Mouse (Mus musculus) heart, embryonic 13.5 days (tissue): Measurements from ENCODE around the gene Ube2q2. TPM values are rescaled to one million over a fixed set of nuclear protein-coding genes. Genes with fewer than 3 reads are reported as not detected.

ENCODE experiments used
- ATAC-seq: fragments of 200-750 bp; cut with Nextera tagmentation; 2 replicates; pipeline ENCODE4 v1.8.0; 2017; ENCODE audit warnings: moderate TSS enrichment; ENCODE audit not compliant: insufficient number of reproducible peaks, low FRiP score, low TSS enrichment; ENCODE audit errors: extremely low read depth
- H3K27ac ChIP-seq: fragments of 300-500 bp; sonication (generic); replicated peaks from 2 replicates; pipeline ENCODE4 v1.5.1; 2015; ENCODE audit warnings: moderate library complexity, mild to moderate bottlenecking, inconsistent platforms
- H3K27me3 ChIP-seq: fragments of 300-500 bp; sonication (generic); replicated peaks from 2 replicates; pipeline ENCODE4 v1.6.1; 2015; ENCODE audit warnings: mild to moderate bottlenecking, inconsistent platforms
- H3K36me3 ChIP-seq: fragments of 300-500 bp; sonication (generic); 2 replicates; pipeline ENCODE4 v1.6.1; 2015; ENCODE audit warnings: mild to moderate bottlenecking, inconsistent platforms
- H3K4me1 ChIP-seq: fragments of 300-500 bp; sonication (generic); 2 replicates; pipeline ENCODE4 v1.6.1; 2015; ENCODE audit warnings: inconsistent platforms
- H3K4me2 ChIP-seq: fragments of 300-500 bp; sonication (generic); 2 replicates; pipeline ENCODE4 v1.6.1; 2015; ENCODE audit warnings: inconsistent platforms, mild to moderate bottlenecking, moderate library complexity
- H3K4me3 ChIP-seq: fragments of 300-500 bp; sonication (generic); 2 replicates; pipeline ENCODE4 v1.5.1; 2015; ENCODE audit warnings: moderate library complexity, mild to moderate bottlenecking, inconsistent platforms
- H3K9ac ChIP-seq: fragments of 300-500 bp; sonication (generic); 2 replicates; pipeline ENCODE4 v1.6.1; 2015; ENCODE audit warnings: inconsistent platforms, mild to moderate bottlenecking, moderate library complexity
- H3K9me3 ChIP-seq: fragments of 300-500 bp; sonication (generic); 2 replicates; pipeline ENCODE4 v1.6.1; 2016; ENCODE audit warnings: inconsistent platforms
- WGBS: fragments of 180-500 bp; shearing (Covaris S2); methylation state at CpG from one replicate; pipeline ENCODE4 v1.1.7; 2015; ENCODE audit warnings: mixed read lengths; 5-methylcytosine and 5-hydroxymethylcytosine counted together
- polyA plus RNA-seq: library from polyadenylated mRNA; unstranded; fragments of >200 nt; fragmentation: Nextera tagmentation; extraction: Ambion mirVana; gene quantifications from 2 replicates; pipeline ENCODE4 v1.2.1, GENCODE M21; 2015

Gene Ube2q2
- polyA plus RNA-seq, 1 experiment from 2014 or later: 26.2 TPM

DNA sequence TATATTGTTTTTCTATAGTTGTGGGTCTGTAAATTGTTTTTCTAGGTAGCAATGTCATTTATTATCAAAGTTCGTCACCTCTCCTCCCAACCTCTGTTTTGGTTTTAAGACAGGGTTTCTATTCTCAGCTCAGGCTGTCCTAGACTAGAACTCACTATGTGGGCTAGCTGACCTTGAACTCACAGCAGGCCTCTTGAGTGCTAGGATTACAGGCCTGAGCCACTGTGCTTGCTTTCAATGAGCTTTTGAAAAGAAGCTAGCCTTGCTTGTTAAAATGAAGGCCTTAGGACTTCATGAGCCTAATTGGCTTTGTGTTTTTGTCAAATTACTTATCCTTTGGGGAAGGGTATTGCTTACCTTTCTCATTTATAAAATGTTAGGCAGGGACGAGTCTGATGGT is 25.6 kb downstream of the Ube2q2 start:
- no peak overlapping the region for H3K27ac ChIP-seq

DNA sequence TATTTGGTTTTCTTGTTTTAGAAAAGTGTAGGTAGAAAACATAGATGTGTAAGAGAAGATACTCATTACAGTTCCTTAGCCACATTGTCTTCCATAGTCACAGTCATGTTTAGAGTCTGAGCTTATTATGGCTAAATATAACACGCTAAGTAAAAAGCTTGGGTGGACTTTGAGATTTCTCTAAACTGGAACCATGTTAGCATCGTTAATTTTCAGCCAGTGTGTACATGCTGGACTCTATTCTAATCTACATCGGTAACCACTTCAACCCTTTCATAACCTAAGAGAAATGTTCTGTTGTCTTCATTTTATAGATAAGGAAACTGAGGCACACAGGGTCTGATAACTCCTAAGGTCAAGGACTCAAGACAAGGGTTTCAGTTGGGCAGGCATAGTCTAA is 47.2 kb downstream of the Ube2q2 start:
- no peak overlapping the region for H3K27ac ChIP-seq
- no peak overlapping the region for H3K4me2 ChIP-seq
- H3K4me1 ChIP-seq: peaks cover 8% of the 10 kb centered on the region
- H3K9me3 ChIP-seq: no peaks in the 10 kb centered on the region
- ATAC-seq: no peak
- WGBS: 85% methylated on average over 3 of the region's 3 CpGs
- no peak overlapping the region for H3K9ac ChIP-seq
- H3K36me3 ChIP-seq: peaks cover 42% of the 10 kb centered on the region
- H3K27me3 ChIP-seq: no peaks in the 10 kb centered on the region
- no peak overlapping the region for H3K4me3 ChIP-seq

More for the DNA sequence above, 25.6 kb downstream of the Ube2q2 start:
- H3K36me3 ChIP-seq: peaks cover 32% of the 10 kb centered on the region
- peaks cover 20% of the 10 kb centered on the region for H3K4me1 ChIP-seq
- 74% methylated on average over 2 of the region's 2 CpGs for WGBS
- no peaks in the 10 kb centered on the region for H3K9me3 ChIP-seq
- no peak overlapping the region for H3K9ac ChIP-seq
- no peak overlapping the region for H3K4me3 ChIP-seq
- H3K27me3 ChIP-seq: no peaks in the 10 kb centered on the region
- no peak for ATAC-seq
- H3K4me2 ChIP-seq: no peak overlapping the region

DNA sequence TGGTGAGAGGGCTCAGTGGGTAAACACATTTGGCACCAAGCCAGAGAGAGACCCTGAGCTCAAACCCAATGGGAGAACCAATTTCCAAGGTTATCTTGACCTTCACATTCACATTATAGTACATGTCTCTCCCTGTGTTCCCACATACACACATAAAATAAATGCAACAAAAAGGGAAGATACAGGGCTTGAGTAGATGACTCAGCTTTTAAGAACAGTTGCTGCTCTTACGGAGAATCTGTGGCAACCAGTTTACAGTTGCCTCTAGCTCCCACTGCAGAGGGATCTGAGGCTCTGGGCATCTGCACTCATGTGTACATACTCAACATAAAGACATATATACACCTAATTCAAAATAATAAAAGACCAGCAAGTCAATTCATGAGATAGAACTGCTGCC is 49.6 kb downstream of the Ube2q2 start:
- Histone ChIP-seq H3K27ac (no peak overlapping the region), H3K9ac (no peak overlapping the region), H3K9me3 (no peaks in the 10 kb centered on the region), H3K4me1 (peaks cover 8% of the 10 kb centered on the region), H3K27me3 (no peaks in the 10 kb centered on the region), H3K4me2 (no peak overlapping the region), H3K4me3 (no peak overlapping the region), H3K36me3 (peaks cover 43% of the 10 kb centered on the region)
- WGBS: 86% methylated on average over 1 of the region's 1 CpGs
- no peak for ATAC-seq

GRCm38 (mm10) chr9:55199348-55199747 is 50.7 kb downstream of the Ube2q2 start:
- Histone ChIP-seq H3K4me1 (peaks cover 8% of the 10 kb centered on the region), H3K27ac (0 out of 2 replicates have a peak overlapping the region, but pooled peaks have one; percentile 33), H3K4me2 (no peak overlapping the region), H3K4me3 (no peak overlapping the region), H3K36me3 (peaks cover 44% of the 10 kb centered on the region), H3K9ac (no peak overlapping the region), H3K27me3 (no peaks in the 10 kb centered on the region), H3K9me3 (no peaks in the 10 kb centered on the region)
- 35% methylated on average over 2 of the region's 2 CpGs for WGBS
- no peak for ATAC-seq

DNA sequence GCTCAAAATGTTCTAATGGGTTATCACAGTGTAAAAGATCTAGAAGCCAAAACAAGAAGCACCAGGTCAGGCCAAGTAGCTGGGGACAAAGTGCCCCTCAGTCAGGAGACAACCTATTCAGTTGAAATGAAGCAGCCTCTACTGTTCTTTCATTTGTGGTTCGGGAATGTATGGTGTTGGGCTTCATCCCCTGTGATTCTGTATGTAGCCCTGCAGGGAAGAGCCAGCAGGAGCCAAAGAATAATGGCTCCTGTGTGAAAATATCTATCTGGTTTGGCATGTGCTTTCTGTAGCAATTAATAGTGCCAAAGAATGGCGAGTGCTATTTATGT is 59.8 kb downstream of the Ube2q2 start:
- Histone ChIP-seq H3K4me2 (peak overlapping the region; percentile 83), H3K36me3 (peaks cover 28% of the 10 kb centered on the region), H3K4me1 (peaks cover 33% of the 10 kb centered on the region), H3K27me3 (no peaks in the 10 kb centered on the region), H3K27ac (peak overlapping the region; percentile 93), H3K9me3 (no peaks in the 10 kb centered on the region), H3K4me3 (peak overlapping the region; percentile 78), H3K9ac (peak overlapping the region; percentile 90)
- 3% methylated on average over 2 of the region's 2 CpGs for WGBS
- no peak for ATAC-seq

- Histone ChIP-seq H3K4me2 (peak within 1 kb of the TSS; percentile 83), H3K4me3 (peak within 1 kb of the TSS; percentile 78), H3K9ac (peak within 1 kb of the TSS; percentile 90), H3K36me3 (peaks cover 30% of the 10 kb centered on the region), H3K27me3 (no peaks in the 10 kb centered on the region), H3K9me3 (no peaks in the 10 kb centered on the region), H3K4me1 (peaks cover 33% of the 10 kb centered on the region), H3K27ac (peak within 1 kb of the TSS; percentile 93)
- ATAC-seq: peak; percentile 87
- under 1% methylated on average over 65 of the region's 65 CpGs for WGBS
Observed at GRCm38 (mm10) chr9:55208790-55209481, 60.3 kb downstream of the Ube2q2 start, which contains the start of gene Fbxo22. Gene Fbxo22 (plus strand): TSS chr9:55208925.

DNA sequence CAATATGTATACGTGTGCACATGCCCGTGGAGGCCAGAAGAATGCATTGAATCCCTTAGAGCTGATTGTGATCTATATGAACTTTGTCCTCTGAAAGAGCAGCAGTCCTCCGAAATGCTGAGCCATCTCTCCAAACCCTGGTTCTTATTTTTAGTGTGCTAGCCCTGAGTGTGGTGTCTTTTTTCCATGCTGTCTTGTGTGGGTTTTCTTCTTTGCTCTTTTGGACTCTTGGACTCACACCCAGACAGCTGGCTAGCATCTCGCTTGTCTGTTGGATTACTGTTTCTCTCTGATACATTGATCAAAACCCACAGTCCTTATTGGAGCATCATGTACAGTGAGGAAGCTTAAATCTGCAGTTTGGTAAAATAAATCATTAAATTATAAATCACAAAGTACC is 63.0 kb downstream of the Ube2q2 start:
- ATAC-seq: no peak
- peak overlapping the region; percentile 50; the same call in 1 of the 2 replicates for H3K9ac ChIP-seq
- peak overlapping the region; percentile 35; the same call in 1 of the 2 replicates for H3K4me2 ChIP-seq
- peaks cover 40% of the 10 kb centered on the region for H3K36me3 ChIP-seq
- H3K9me3 ChIP-seq: no peaks in the 10 kb centered on the region
- WGBS: 67% methylated on average over 4 of the region's 4 CpGs
- no peaks in the 10 kb centered on the region for H3K27me3 ChIP-seq
- H3K4me1 ChIP-seq: peaks cover 33% of the 10 kb centered on the region
- no peak overlapping the region for H3K4me3 ChIP-seq
- no peak overlapping the region for H3K27ac ChIP-seq

- Histone ChIP-seq H3K36me3 (peaks cover 55% of the 10 kb centered on the region), H3K27ac (no peak overlapping the region), H3K27me3 (no peaks in the 10 kb centered on the region), H3K4me3 (no peak overlapping the region), H3K4me1 (peaks cover 27% of the 10 kb centered on the region), H3K9me3 (no peaks in the 10 kb centered on the region), H3K4me2 (no peak overlapping the region), H3K9ac (no peak overlapping the region)
- no peak for ATAC-seq
- 94% methylated on average over 1 of the region's 1 CpGs for WGBS
Observed at GRCm38 (mm10) chr9:55213396-55213795, 64.7 kb downstream of the Ube2q2 start.

DNA sequence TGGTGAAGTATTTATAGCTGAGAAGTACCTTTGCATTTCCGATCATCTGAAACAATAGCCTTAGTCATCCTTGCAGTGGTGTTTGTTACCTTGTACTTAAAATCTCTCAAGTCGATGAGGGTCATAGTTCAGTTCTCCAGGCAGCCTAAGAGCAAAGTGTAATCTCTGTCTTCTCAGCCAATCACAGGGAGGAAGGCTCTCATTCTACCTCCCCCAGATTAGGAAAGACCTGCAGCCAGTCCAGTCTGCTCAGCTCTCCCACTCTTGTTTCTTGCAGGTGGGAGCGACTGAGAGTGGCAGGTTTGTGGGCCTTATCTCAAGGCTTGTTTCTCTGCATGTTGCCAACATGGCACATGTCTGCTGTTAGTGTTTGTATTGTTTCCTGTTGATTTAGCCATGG is 66.4 kb downstream of the Ube2q2 start:
- H3K36me3 ChIP-seq: peaks cover 71% of the 10 kb centered on the region
- H3K9me3 ChIP-seq: no peaks in the 10 kb centered on the region
- H3K4me3 ChIP-seq: no peak overlapping the region
- peaks cover 19% of the 10 kb centered on the region for H3K4me1 ChIP-seq
- no peak overlapping the region for H3K4me2 ChIP-seq
- no peak overlapping the region for H3K27ac ChIP-seq
- no peaks in the 10 kb centered on the region for H3K27me3 ChIP-seq
- 85% methylated on average over 3 of the region's 3 CpGs for WGBS
- ATAC-seq: no peak
- no peak overlapping the region for H3K9ac ChIP-seq

DNA sequence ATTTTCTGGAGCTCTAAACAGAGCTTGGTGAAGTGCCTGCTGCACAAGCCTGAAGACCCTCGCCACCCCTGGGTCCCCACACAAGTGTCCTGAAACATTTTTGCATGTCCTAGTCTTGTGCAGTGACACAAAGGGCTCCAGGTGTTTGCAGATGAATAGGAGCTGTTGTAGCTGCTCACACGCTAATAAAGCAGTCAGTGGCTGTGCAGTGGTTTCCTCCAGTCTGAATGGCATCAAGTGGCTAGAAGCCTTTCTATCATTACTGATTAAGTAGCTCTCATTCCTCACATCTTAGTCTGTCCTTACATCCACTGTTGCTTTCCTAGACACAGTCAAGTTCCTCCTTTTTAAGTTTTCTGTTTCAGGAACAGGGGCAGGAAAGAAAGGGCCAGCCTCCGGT is 67.0 kb downstream of the Ube2q2 start:
- Histone ChIP-seq H3K9ac (no peak overlapping the region), H3K4me3 (no peak overlapping the region), H3K27me3 (no peaks in the 10 kb centered on the region), H3K9me3 (no peaks in the 10 kb centered on the region), H3K4me2 (no peak overlapping the region), H3K27ac (no peak overlapping the region), H3K36me3 (peaks cover 77% of the 10 kb centered on the region), H3K4me1 (peaks cover 13% of the 10 kb centered on the region)
- 86% methylated on average over 3 of the region's 3 CpGs for WGBS
- no peak for ATAC-seq

GRCm38 (mm10) chr9:55216078-55216477 is 67.4 kb downstream of the Ube2q2 start:
- H3K4me3 ChIP-seq: no peak overlapping the region
- ATAC-seq: no peak
- H3K36me3 ChIP-seq: peaks cover 81% of the 10 kb centered on the region
- no peaks in the 10 kb centered on the region for H3K9me3 ChIP-seq
- WGBS: 74% methylated on average over 2 of the region's 2 CpGs
- H3K4me1 ChIP-seq: peaks cover 9% of the 10 kb centered on the region
- H3K27ac ChIP-seq: no peak overlapping the region
- no peak overlapping the region for H3K9ac ChIP-seq
- H3K4me2 ChIP-seq: no peak overlapping the region
- H3K27me3 ChIP-seq: no peaks in the 10 kb centered on the region

GRCm38 (mm10) chr9:55217381-55217780 is 68.7 kb downstream of the Ube2q2 start:
- no peak overlapping the region for H3K27ac ChIP-seq
- H3K27me3 ChIP-seq: no peaks in the 10 kb centered on the region
- WGBS: 86% methylated on average over 3 of the region's 3 CpGs
- no peak overlapping the region for H3K4me3 ChIP-seq
- peaks cover 92% of the 10 kb centered on the region for H3K36me3 ChIP-seq
- no peaks in the 10 kb centered on the region for H3K9me3 ChIP-seq
- H3K9ac ChIP-seq: no peak overlapping the region
- ATAC-seq: no peak
- no peaks in the 10 kb centered on the region for H3K4me1 ChIP-seq
- H3K4me2 ChIP-seq: no peak overlapping the region
